Mouse (Mus musculus): ENCODE data around the gene Tomm40. TPM values are rescaled to one million over a fixed set of nuclear protein-coding genes. Genes with fewer than 3 reads are reported as not detected.

Tomm40 gene
- polyA plus RNA-seq, 1 experiment from 2014 or later: 124 TPM

DNA sequence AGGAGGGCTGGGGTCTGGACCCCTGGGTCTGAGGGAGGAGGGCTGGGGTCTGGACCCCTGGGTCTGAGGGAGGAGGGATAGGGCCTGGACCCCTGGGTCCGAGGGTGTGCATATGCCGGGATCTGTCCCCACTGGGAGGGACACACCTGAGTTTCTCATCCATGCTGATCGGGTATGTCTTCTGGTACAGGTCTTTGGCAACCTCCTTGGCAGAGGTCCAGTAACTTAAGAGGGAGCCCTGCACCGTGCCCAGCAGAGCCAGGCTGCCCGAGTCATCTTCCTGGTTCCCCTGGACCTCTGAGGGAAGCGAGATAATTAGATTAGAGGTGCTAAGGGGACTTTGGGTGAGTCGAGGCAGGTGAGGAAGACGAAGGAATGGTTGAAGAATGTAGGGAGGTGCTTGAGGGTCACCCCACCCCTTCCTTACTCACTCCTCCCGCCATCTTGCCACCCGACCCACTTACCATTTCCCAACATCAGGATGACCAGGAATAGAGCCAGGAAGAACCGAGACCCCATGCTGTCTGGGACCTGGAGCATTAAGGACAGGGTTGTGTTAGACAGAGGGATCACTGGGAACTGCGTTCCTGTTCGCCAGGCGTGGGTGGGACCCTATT is 42.0 kb downstream of the Tomm40 start:
- H3K4me1 ChIP-seq (replicated peaks): peaks cover 6% of the 10 kb centered on the region; the same call in 1 of the 2 replicates
- no peak overlapping the region for H3K4me3 ChIP-seq
- no peaks in the 10 kb centered on the region for H3K9me3 ChIP-seq
- no peak overlapping the region for H3K4me2 ChIP-seq
- 70% methylated on average over 14 of the region's 14 CpGs for WGBS
- ATAC-seq (ENCODE audit: low FRiP score): no peak
- H3K36me3 ChIP-seq: no peaks in the 10 kb centered on the region
- no peaks in the 10 kb centered on the region for H3K27me3 ChIP-seq
- no peak overlapping the region for H3K27ac ChIP-seq
- no peak overlapping the region for H3K9ac ChIP-seq

- Histone ChIP-seq H3K4me1 (replicated peaks) (peaks cover 6% of the 10 kb centered on the region; the same call in 1 of the 2 replicates), H3K27me3 (no peaks in the 10 kb centered on the region), H3K9ac (no peak overlapping the region), H3K27ac (no peak overlapping the region), H3K4me3 (no peak overlapping the region), H3K9me3 (no peaks in the 10 kb centered on the region), H3K36me3 (no peaks in the 10 kb centered on the region), H3K4me2 (no peak overlapping the region)
- 67% methylated on average over 10 of the region's 10 CpGs for WGBS
- ATAC-seq (ENCODE audit: low FRiP score): no peak
These were observed 43.7 kb downstream of the Tomm40 start for GRCm38 (mm10) chr7:19671511-19671910.

GRCm38 (mm10) chr7:19668947-19669721 is 46.1 kb downstream of the Tomm40 start:
- H3K4me1 ChIP-seq (replicated peaks): peaks cover 16% of the 10 kb centered on the region
- H3K4me3 ChIP-seq: peak overlapping the region; percentile 5; the same call in 1 of the 2 replicates
- peak overlapping the region; percentile 32 for H3K4me2 ChIP-seq
- H3K27me3 ChIP-seq: no peaks in the 10 kb centered on the region
- no peaks in the 10 kb centered on the region for H3K36me3 ChIP-seq
- peak overlapping the region; percentile 62; the same call in 1 of the 2 replicates for H3K27ac ChIP-seq
- ATAC-seq (ENCODE audit: low FRiP score): peak; percentile 61
- H3K9ac ChIP-seq: peak overlapping the region; percentile 24; the same call in 1 of the 2 replicates
- 9% methylated on average over 10 of the region's 10 CpGs for WGBS
- no peaks in the 10 kb centered on the region for H3K9me3 ChIP-seq

GRCm38 (mm10) chr7:19667434-19667833 is 47.8 kb downstream of the Tomm40 start:
- Histone ChIP-seq H3K9ac (no peak overlapping the region), H3K27ac (no peak overlapping the region), H3K27me3 (no peaks in the 10 kb centered on the region), H3K4me2 (no peak overlapping the region), H3K4me3 (no peak overlapping the region), H3K36me3 (no peaks in the 10 kb centered on the region; the same call in 1 of the 2 replicates), H3K9me3 (no peaks in the 10 kb centered on the region), H3K4me1 (replicated peaks) (peaks cover 31% of the 10 kb centered on the region)
- 75% methylated on average over 2 of the region's 2 CpGs for WGBS
- no peak for ATAC-seq (ENCODE audit: low FRiP score)

GRCm38 (mm10) chr7:19666750-19667149 is 48.5 kb downstream of the Tomm40 start:
- WGBS: 61% methylated on average over 3 of the region's 3 CpGs
- H3K4me2 ChIP-seq: no peak overlapping the region
- ATAC-seq (ENCODE audit: low FRiP score): no peak
- no peak overlapping the region for H3K27ac ChIP-seq
- H3K4me3 ChIP-seq: no peak overlapping the region
- H3K27me3 ChIP-seq: no peaks in the 10 kb centered on the region
- H3K36me3 ChIP-seq: peaks cover 4% of the 10 kb centered on the region
- H3K9ac ChIP-seq: no peak overlapping the region
- H3K9me3 ChIP-seq: no peaks in the 10 kb centered on the region
- H3K4me1 ChIP-seq (replicated peaks): peaks cover 37% of the 10 kb centered on the region

GRCm38 (mm10) chr7:19664955-19665841 is 50.0 kb downstream of the Tomm40 start, which contains the start of gene Clptm1:
TSS of gene Clptm1 (minus strand) at chr7:19665033.
- peak within 1 kb of the TSS; percentile 100 for H3K4me3 ChIP-seq
- peaks cover 16% of the 10 kb centered on the region for H3K36me3 ChIP-seq
- no peaks in the 10 kb centered on the region for H3K9me3 ChIP-seq
- no peaks in the 10 kb centered on the region for H3K27me3 ChIP-seq
- peaks cover 47% of the 10 kb centered on the region for H3K4me1 ChIP-seq (replicated peaks)
- WGBS: under 1% methylated on average over 63 of the region's 63 CpGs
- H3K27ac ChIP-seq: peak within 1 kb of the TSS; percentile 94
- H3K4me2 ChIP-seq: peak within 1 kb of the TSS; percentile 92
- ATAC-seq (ENCODE audit: low FRiP score): peak; percentile 86
- H3K9ac ChIP-seq: peak within 1 kb of the TSS; percentile 99

- Histone ChIP-seq H3K9ac (peak overlapping the region; percentile 99), H3K4me1 (replicated peaks) (peaks cover 46% of the 10 kb centered on the region), H3K27me3 (no peaks in the 10 kb centered on the region), H3K4me2 (peak overlapping the region; percentile 92), H3K4me3 (peak overlapping the region; percentile 100), H3K9me3 (no peaks in the 10 kb centered on the region), H3K36me3 (peaks cover 22% of the 10 kb centered on the region), H3K27ac (peak overlapping the region; percentile 94)
- peak; percentile 69 for ATAC-seq (ENCODE audit: low FRiP score)
- WGBS: under 1% methylated on average over 37 of the region's 37 CpGs
These were observed 50.7 kb downstream of the Tomm40 start for GRCm38 (mm10) chr7:19664455-19664954.

- H3K4me1 ChIP-seq (replicated peaks): peaks cover 41% of the 10 kb centered on the region
- no peaks in the 10 kb centered on the region for H3K9me3 ChIP-seq
- H3K4me2 ChIP-seq: peak overlapping the region; percentile 92
- whole genome bisulfite sequencing: 14% methylated on average over 8 of the region's 8 CpGs
- ATAC-seq (ENCODE audit: low FRiP score): 0 out of 2 replicates have a peak, but pooled peaks have one; percentile 14
- peak overlapping the region; percentile 99 for H3K9ac ChIP-seq
- H3K27me3 ChIP-seq: no peaks in the 10 kb centered on the region
- H3K4me3 ChIP-seq: peak overlapping the region; percentile 100
- no peak overlapping the region for H3K27ac ChIP-seq
- peaks cover 27% of the 10 kb centered on the region for H3K36me3 ChIP-seq
These were observed 51.3 kb downstream of the Tomm40 start for GRCm38 (mm10) chr7:19663940-19664339.

- peaks cover 77% of the 10 kb centered on the region for H3K36me3 ChIP-seq
- no peaks in the 10 kb centered on the region for H3K9me3 ChIP-seq
- H3K4me3 ChIP-seq: no peak overlapping the region
- H3K9ac ChIP-seq: no peak overlapping the region
- WGBS: 97% methylated on average over 2 of the region's 2 CpGs
- no peaks in the 10 kb centered on the region for H3K27me3 ChIP-seq
- no peak overlapping the region for H3K27ac ChIP-seq
- H3K4me2 ChIP-seq: no peak overlapping the region
- no peaks in the 10 kb centered on the region for H3K4me1 ChIP-seq (replicated peaks)
- ATAC-seq (ENCODE audit: low FRiP score): no peak
These were observed 62.6 kb downstream of the Tomm40 start for GRCm38 (mm10) chr7:19652614-19653013.
